Mouse (Mus musculus): Measurements from ENCODE around the gene Wfdc3. TPM values are rescaled to one million over a fixed set of nuclear protein-coding genes. Genes with fewer than 3 reads are reported as not detected.
A peak's percentile ranks its signal among the peaks of the same experiment; 100 is the strongest.

The Wfdc3 gene
- polyA plus RNA-seq, 1 experiment from 2014 or later = 1.1 TPM

DNA sequence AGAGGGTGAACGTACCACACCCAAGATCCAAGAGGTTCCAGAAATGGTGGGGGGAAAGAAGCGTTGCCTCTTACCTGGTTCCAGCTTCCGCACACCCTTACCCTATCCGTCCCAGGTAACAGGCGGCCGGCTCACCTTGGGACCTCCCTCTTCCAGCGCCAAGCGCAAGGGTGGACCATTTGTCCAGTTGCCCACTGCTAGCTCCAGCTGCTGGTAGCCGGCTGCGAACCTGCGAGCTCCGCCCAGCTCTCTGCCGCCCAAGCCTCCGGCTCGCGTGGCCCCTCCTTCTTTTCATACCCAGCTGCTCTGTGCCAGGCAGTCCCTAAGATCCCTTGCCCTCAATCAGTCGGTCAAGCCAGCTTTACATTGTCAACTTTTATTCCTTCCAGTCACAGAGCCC lies 31.1 kb upstream of the Wfdc3 start:
- no peak overlapping the region for H3K4me3 ChIP-seq (ENCODE audit: low read length)
- no peak for ATAC-seq (ENCODE audit: low FRiP score, low TSS enrichment)
- no peak overlapping the region for H3K4me2 ChIP-seq (replicated peaks; ENCODE audit: low read depth, low read length)
- no peak overlapping the region for H3K27ac ChIP-seq (ENCODE audit: low read length)
- peaks cover 12% of the 10 kb centered on the region for H3K36me3 ChIP-seq (ENCODE audit: insufficient read depth, low read length)
- H3K27me3 ChIP-seq (ENCODE audit: insufficient read depth, low read length) = no peaks in the 10 kb centered on the region
- peaks cover 6% of the 10 kb centered on the region for H3K4me1 ChIP-seq (ENCODE audit: insufficient read depth, low read length)
- H3K9me3 ChIP-seq (ENCODE audit: low read length) = no peaks in the 10 kb centered on the region
- H3K9ac ChIP-seq (replicated peaks; ENCODE audit: low read length) = no peak overlapping the region
- 64% methylated on average over 17 of the region's 17 CpGs for WGBS

GRCm38 (mm10) chr2:164776130-164776529 lies 30.4 kb upstream of the Wfdc3 start:
- no peak overlapping the region for H3K27ac ChIP-seq (ENCODE audit: low read length)
- H3K4me2 ChIP-seq (replicated peaks; ENCODE audit: low read depth, low read length) = no peak overlapping the region
- peaks cover 19% of the 10 kb centered on the region for H3K36me3 ChIP-seq (ENCODE audit: insufficient read depth, low read length)
- H3K9ac ChIP-seq (replicated peaks; ENCODE audit: low read length) = no peak overlapping the region
- peaks cover 13% of the 10 kb centered on the region for H3K4me1 ChIP-seq (ENCODE audit: insufficient read depth, low read length)
- ATAC-seq (ENCODE audit: low FRiP score, low TSS enrichment) = no peak
- no peaks in the 10 kb centered on the region for H3K9me3 ChIP-seq (ENCODE audit: low read length)
- H3K27me3 ChIP-seq (ENCODE audit: insufficient read depth, low read length) = no peaks in the 10 kb centered on the region
- WGBS = 81% methylated on average over 6 of the region's 6 CpGs
- H3K4me3 ChIP-seq (ENCODE audit: low read length) = no peak overlapping the region

DNA sequence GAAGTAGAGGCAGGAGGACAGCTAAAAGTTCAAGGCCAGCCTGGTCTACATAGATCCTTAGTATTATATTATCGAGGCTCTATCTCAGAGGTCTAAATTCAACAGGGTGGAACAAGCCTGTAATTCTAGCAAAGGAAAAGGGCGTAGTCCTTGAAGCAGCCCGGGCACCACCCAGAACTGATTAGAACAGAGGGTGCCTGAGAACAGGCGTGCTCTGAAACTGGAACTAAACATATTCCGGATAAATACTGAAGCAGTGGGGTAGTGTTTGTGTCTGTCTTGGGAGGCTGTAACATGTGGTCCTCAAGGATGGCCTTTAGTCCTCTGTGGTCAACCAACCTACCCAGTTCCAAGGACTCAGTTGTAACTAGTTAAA lies 28.2 kb upstream of the Wfdc3 start:
- Histone ChIP-seq H3K4me2 (replicated peaks; ENCODE audit: low read depth, low read length) (no peak overlapping the region), H3K27ac (ENCODE audit: low read length) (no peak overlapping the region), H3K27me3 (ENCODE audit: insufficient read depth, low read length) (no peaks in the 10 kb centered on the region), H3K9ac (replicated peaks; ENCODE audit: low read length) (no peak overlapping the region), H3K4me1 (ENCODE audit: insufficient read depth, low read length) (peaks cover 25% of the 10 kb centered on the region), H3K36me3 (ENCODE audit: insufficient read depth, low read length) (peaks cover 19% of the 10 kb centered on the region), H3K4me3 (ENCODE audit: low read length) (no peak overlapping the region), H3K9me3 (ENCODE audit: low read length) (no peaks in the 10 kb centered on the region)
- no peak for ATAC-seq (ENCODE audit: low FRiP score, low TSS enrichment)
- WGBS = 85% methylated on average over 5 of the region's 5 CpGs

DNA sequence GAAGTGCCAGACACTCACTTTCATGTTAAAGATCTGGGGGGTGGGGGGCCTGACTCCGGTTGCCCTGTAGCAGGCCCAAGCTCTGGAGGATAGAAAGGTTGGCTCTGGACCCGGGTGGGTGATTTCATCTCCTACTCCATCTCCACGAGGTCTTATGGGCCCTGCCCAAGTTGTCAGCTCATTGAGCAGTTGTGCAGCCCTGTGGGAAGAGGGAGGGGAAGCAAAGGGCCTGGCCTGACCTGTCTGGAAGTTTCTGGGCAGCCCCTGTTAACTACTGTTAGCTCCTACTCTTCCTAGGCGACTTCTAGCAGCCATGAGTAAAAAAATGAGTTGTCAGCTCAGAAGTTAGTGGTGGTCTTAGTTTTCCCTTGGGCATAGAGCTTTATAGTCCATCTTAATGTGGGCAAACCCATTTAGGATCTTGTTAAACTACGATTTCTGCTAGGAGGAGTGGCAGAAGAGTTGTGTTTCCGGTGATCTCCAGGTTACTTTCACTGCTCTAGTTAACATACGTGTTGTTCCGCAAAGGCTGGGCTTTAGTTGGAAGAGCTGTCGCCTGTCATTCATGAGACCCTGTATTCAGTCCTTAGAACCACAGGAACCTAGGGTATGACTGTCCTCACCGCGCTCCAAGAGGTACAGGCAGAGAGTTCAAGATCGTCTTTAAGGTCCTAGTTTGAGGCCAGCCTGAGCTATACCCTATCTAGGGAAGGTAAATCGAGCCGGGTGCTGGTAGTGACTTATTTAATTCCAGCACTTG lies 27.7 kb upstream of the Wfdc3 start:
- H3K27me3 ChIP-seq (ENCODE audit: insufficient read depth, low read length) = no peaks in the 10 kb centered on the region
- peaks cover 19% of the 10 kb centered on the region for H3K36me3 ChIP-seq (ENCODE audit: insufficient read depth, low read length)
- 82% methylated on average over 14 of the region's 14 CpGs for WGBS
- ATAC-seq (ENCODE audit: low FRiP score, low TSS enrichment) = no peak
- H3K4me2 ChIP-seq (replicated peaks; ENCODE audit: low read depth, low read length) = no peak overlapping the region
- no peak overlapping the region for H3K27ac ChIP-seq (ENCODE audit: low read length)
- no peak overlapping the region for H3K4me3 ChIP-seq (ENCODE audit: low read length)
- no peak overlapping the region for H3K9ac ChIP-seq (replicated peaks; ENCODE audit: low read length)
- H3K4me1 ChIP-seq (ENCODE audit: insufficient read depth, low read length) = peaks cover 25% of the 10 kb centered on the region
- H3K9me3 ChIP-seq (ENCODE audit: low read length) = no peaks in the 10 kb centered on the region

DNA sequence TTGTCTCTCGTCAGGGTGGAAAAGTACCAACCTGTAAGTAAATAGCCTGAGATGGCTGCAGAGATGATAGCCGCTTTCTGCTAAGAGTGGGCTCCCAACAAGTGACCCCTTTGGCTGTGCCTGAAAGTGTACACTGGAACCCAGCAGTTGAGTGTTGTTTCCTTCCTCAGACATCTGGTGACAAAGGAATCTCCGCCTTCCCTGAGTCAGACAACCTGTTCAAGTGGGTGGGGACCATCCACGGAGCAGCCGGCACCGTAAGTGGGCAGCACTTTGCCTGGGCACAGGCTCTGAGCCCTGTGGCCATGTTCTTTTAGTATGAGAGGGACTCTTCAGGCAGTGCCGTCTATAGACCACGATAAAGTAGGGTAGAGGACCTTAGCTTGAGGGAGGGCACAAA lies 25.4 kb upstream of the Wfdc3 start:
- Histone ChIP-seq H3K36me3 (ENCODE audit: insufficient read depth, low read length) (peaks cover 34% of the 10 kb centered on the region), H3K4me3 (ENCODE audit: low read length) (peak overlapping the region; percentile 86), H3K4me2 (replicated peaks; ENCODE audit: low read depth, low read length) (peak overlapping the region; percentile 75), H3K27ac (ENCODE audit: low read length) (no peak overlapping the region), H3K9me3 (ENCODE audit: low read length) (no peaks in the 10 kb centered on the region), H3K4me1 (ENCODE audit: insufficient read depth, low read length) (peaks cover 25% of the 10 kb centered on the region), H3K9ac (replicated peaks; ENCODE audit: low read length) (peak overlapping the region; percentile 87), H3K27me3 (ENCODE audit: insufficient read depth, low read length) (no peaks in the 10 kb centered on the region)
- no peak for ATAC-seq (ENCODE audit: low FRiP score, low TSS enrichment)
- 70% methylated on average over 8 of the region's 8 CpGs for WGBS

DNA sequence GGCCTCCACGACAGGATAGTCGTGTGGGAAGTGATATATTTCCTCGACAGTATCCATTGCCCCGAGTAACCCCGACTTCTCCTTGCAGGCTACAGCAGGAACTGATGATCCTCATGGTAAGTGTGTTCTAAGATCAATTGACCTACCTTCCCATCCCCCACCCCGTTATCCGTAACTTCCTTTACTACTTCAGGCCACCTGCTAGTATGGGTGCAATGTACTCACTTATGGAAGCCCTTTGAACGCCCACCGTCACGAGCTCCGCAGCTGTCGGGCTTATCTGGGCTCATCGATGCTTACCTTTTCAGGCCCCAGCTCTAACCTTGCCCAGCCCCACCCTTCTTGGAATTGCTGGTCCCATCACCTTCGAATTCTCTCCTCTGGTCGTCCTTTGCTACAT lies 24.5 kb upstream of the Wfdc3 start:
- Histone ChIP-seq H3K4me1 (ENCODE audit: insufficient read depth, low read length) (peaks cover 25% of the 10 kb centered on the region), H3K27me3 (ENCODE audit: insufficient read depth, low read length) (no peaks in the 10 kb centered on the region), H3K9me3 (ENCODE audit: low read length) (no peaks in the 10 kb centered on the region), H3K9ac (replicated peaks; ENCODE audit: low read length) (peak overlapping the region; percentile 87), H3K4me2 (replicated peaks; ENCODE audit: low read depth, low read length) (peak overlapping the region; percentile 75), H3K27ac (ENCODE audit: low read length) (peak overlapping the region; percentile 71; the same call in 1 of the 2 replicates), H3K36me3 (ENCODE audit: insufficient read depth, low read length) (peaks cover 39% of the 10 kb centered on the region), H3K4me3 (ENCODE audit: low read length) (peak overlapping the region; percentile 86)
- WGBS = 1% methylated on average over 15 of the region's 15 CpGs
- no peak for ATAC-seq (ENCODE audit: low FRiP score, low TSS enrichment)

- H3K9me3 ChIP-seq (ENCODE audit: low read length) = no peaks in the 10 kb centered on the region
- peaks cover 46% of the 10 kb centered on the region for H3K36me3 ChIP-seq (ENCODE audit: insufficient read depth, low read length)
- no peaks in the 10 kb centered on the region for H3K27me3 ChIP-seq (ENCODE audit: insufficient read depth, low read length)
- under 1% methylated on average over 53 of the region's 53 CpGs for WGBS
- H3K9ac ChIP-seq (replicated peaks; ENCODE audit: low read length) = peak within 1 kb of the TSS; percentile 87
- peak within 1 kb of the TSS; percentile 86 for H3K4me3 ChIP-seq (ENCODE audit: low read length)
- peaks cover 25% of the 10 kb centered on the region for H3K4me1 ChIP-seq (ENCODE audit: insufficient read depth, low read length)
- H3K4me2 ChIP-seq (replicated peaks; ENCODE audit: low read depth, low read length) = peak within 1 kb of the TSS; percentile 75
- peak; percentile 99 for ATAC-seq (ENCODE audit: low FRiP score, low TSS enrichment)
- peak within 1 kb of the TSS; percentile 71 for H3K27ac ChIP-seq (ENCODE audit: low read length)
These were observed 23.7 kb upstream of the Wfdc3 start, which contains the start of gene Ube2c for GRCm38 (mm10) chr2:164769258-164770037. Ube2c (plus strand) TSS chr2:164769898.

GRCm38 (mm10) chr2:164767812-164768540 lies 22.2 kb upstream of the Wfdc3 start:
- Histone ChIP-seq H3K36me3 (ENCODE audit: insufficient read depth, low read length) (peaks cover 50% of the 10 kb centered on the region), H3K27ac (ENCODE audit: low read length) (0 out of 2 replicates have a peak overlapping the region, but pooled peaks have one; percentile 17), H3K4me2 (replicated peaks; ENCODE audit: low read depth, low read length) (no peak overlapping the region), H3K4me1 (ENCODE audit: insufficient read depth, low read length) (peaks cover 25% of the 10 kb centered on the region), H3K4me3 (ENCODE audit: low read length) (no peak overlapping the region), H3K27me3 (ENCODE audit: insufficient read depth, low read length) (no peaks in the 10 kb centered on the region), H3K9me3 (ENCODE audit: low read length) (no peaks in the 10 kb centered on the region), H3K9ac (replicated peaks; ENCODE audit: low read length) (no peak overlapping the region)
- ATAC-seq (ENCODE audit: low FRiP score, low TSS enrichment) = no peak
- 92% methylated on average over 15 of the region's 15 CpGs for WGBS

GRCm38 (mm10) chr2:164765841-164766240 lies 20.1 kb upstream of the Wfdc3 start:
- peaks cover 55% of the 10 kb centered on the region for H3K36me3 ChIP-seq (ENCODE audit: insufficient read depth, low read length)
- H3K4me3 ChIP-seq (ENCODE audit: low read length) = no peak overlapping the region
- H3K4me1 ChIP-seq (ENCODE audit: insufficient read depth, low read length) = peaks cover 9% of the 10 kb centered on the region
- no peak overlapping the region for H3K9ac ChIP-seq (replicated peaks; ENCODE audit: low read length)
- no peak overlapping the region for H3K4me2 ChIP-seq (replicated peaks; ENCODE audit: low read depth, low read length)
- WGBS = 86% methylated on average over 3 of the region's 3 CpGs
- no peak for ATAC-seq (ENCODE audit: low FRiP score, low TSS enrichment)
- H3K27ac ChIP-seq (ENCODE audit: low read length) = no peak overlapping the region
- no peaks in the 10 kb centered on the region for H3K27me3 ChIP-seq (ENCODE audit: insufficient read depth, low read length)
- H3K9me3 ChIP-seq (ENCODE audit: low read length) = no peaks in the 10 kb centered on the region

Measured in kidney, embryonic 16.5 days (tissue).